Mouse (Mus musculus) small intestine, adult 2 months (tissue): ENCODE data around the gene Atxn7l3b. TPM values are rescaled to one million over a fixed set of nuclear protein-coding genes. Genes with fewer than 3 reads are reported as not detected.
"Not testable (repeated sequence)": the region's sequence is repeated elsewhere in the genome, so short reads cannot be mapped to it uniquely, and the experiment has no call there.

Experiments
- H3K27ac ChIP-seq: fragments of 200-500 bp; 2 replicates; pipeline ENCODE4 v1.5.1; 2012; ENCODE audit warnings: low read depth, low read length, control low read depth, inconsistent platforms; ENCODE audit not compliant: insufficient read depth
- H3K27me3 ChIP-seq: fragments of 200-500 bp; 2 replicates; pipeline ENCODE4 v1.6.1; 2012; ENCODE audit warnings: mild to moderate bottlenecking, moderate library complexity, low read length, inconsistent platforms; ENCODE audit not compliant: control insufficient read depth, insufficient read depth
- H3K36me3 ChIP-seq: fragments of 200-500 bp; 2 replicates; pipeline ENCODE4 v1.6.1; 2012; ENCODE audit warnings: mild to moderate bottlenecking, low read length, control low read depth, inconsistent platforms; ENCODE audit not compliant: control insufficient read depth, insufficient read depth
- H3K4me1 ChIP-seq: fragments of 200-500 bp; 2 replicates; pipeline ENCODE4 v1.6.1; 2012; ENCODE audit warnings: low read length, inconsistent platforms, mixed read lengths; ENCODE audit not compliant: control insufficient read depth, insufficient read depth, insufficient read length
- H3K4me3 ChIP-seq: fragments of 200-500 bp; 2 replicates; pipeline ENCODE4 v1.5.1; 2012; ENCODE audit warnings: low read depth, mild to moderate bottlenecking, control low read depth, inconsistent platforms, low read length, moderate library complexity
- CTCF ChIP-seq: fragments of 200-500 bp; IDR thresholded peaks from 2 replicates; pipeline ENCODE4 v1.5.1; 2012; ENCODE audit warnings: low read depth, mild to moderate bottlenecking, control low read depth, inconsistent platforms, low read length, moderate library complexity, mixed read lengths; ENCODE audit not compliant: insufficient replicate concordance, insufficient read length; ENCODE audit errors: extremely low read depth
- POLR2A ChIP-seq: fragments of 200-500 bp; IDR thresholded peaks from 2 replicates; pipeline ENCODE4 v1.6.1; 2012; ENCODE audit warnings: low read depth, mild to moderate bottlenecking, control low read depth, inconsistent platforms, low read length, moderate library complexity
- WGBS: fragments of 180-500 bp; shearing (Covaris S2); methylation state at CpG from one replicate; pipeline ENCODE4 v1.1.7; 2018; 5-methylcytosine and 5-hydroxymethylcytosine counted together
- polyA plus RNA-seq: library from polyadenylated mRNA; depleted of rRNA; stranded (reverse); fragments of >200 nt; gene quantifications from 2 replicates; pipeline ENCODE4 v1.2.3, GENCODE M21; 2012; rRNA removed

The Atxn7l3b gene
- polyA plus RNA-seq, result 10.4 and 39.6 TPM in 2 replicates

GRCm38 (mm10) chr10:112928452-112929221, at the start of gene Atxn7l3b:
Gene Atxn7l3b (minus strand): TSS chr10:112929001.
- H3K4me3 ChIP-seq, result peak within 1 kb of the TSS; percentile 72
- under 1% methylated on average over 70 of the region's 70 CpGs for WGBS
- TF ChIP-seq CTCF (no peak), POLR2A (peak; percentile 67)
- H3K36me3 ChIP-seq, result peaks cover 12% of the 10 kb centered on the region
- peaks cover 14% of the 10 kb centered on the region for H3K4me1 ChIP-seq
- peak within 1 kb of the TSS; percentile 88 for H3K27ac ChIP-seq
- H3K27me3 ChIP-seq, result no peaks in the 10 kb centered on the region

- H3K4me1 ChIP-seq, result peaks cover 2% of the 10 kb centered on the region; the same call in 1 of the 2 replicates
- no peak overlapping the region for H3K27ac ChIP-seq
- H3K36me3 ChIP-seq, result no peaks in the 10 kb centered on the region
- no peaks in the 10 kb centered on the region for H3K27me3 ChIP-seq
- TF ChIP-seq POLR2A (no peak), CTCF (no peak)
- no peak overlapping the region for H3K4me3 ChIP-seq
- 87% methylated on average over 4 of the region's 4 CpGs for WGBS
These were observed 48.8 kb upstream of the Atxn7l3b start for GRCm38 (mm10) chr10:112977586-112977985.

- Histone ChIP-seq H3K36me3 (no peaks in the 10 kb centered on the region), H3K27ac (no peak overlapping the region), H3K4me1 (peaks cover 2% of the 10 kb centered on the region; the same call in 1 of the 2 replicates), H3K27me3 (no peaks in the 10 kb centered on the region), H3K4me3 (no peak overlapping the region)
- TF ChIP-seq CTCF (no peak), POLR2A (no peak)
- WGBS, result 14% methylated on average over 5 of the region's 5 CpGs
These were observed 44.7 kb upstream of the Atxn7l3b start for GRCm38 (mm10) chr10:112973286-112974026.

- 87% methylated on average over 2 of the region's 2 CpGs for whole genome bisulfite sequencing
- no peak for TF ChIP-seq POLR2A
- TF ChIP-seq CTCF, result no peak
- Histone ChIP-seq H3K36me3 (no peaks in the 10 kb centered on the region), H3K27me3 (no peaks in the 10 kb centered on the region), H3K4me3 (no peak overlapping the region), H3K4me1 (peaks cover 7% of the 10 kb centered on the region; the same call in 1 of the 2 replicates), H3K27ac (no peak overlapping the region)
These were observed 41.3 kb upstream of the Atxn7l3b start for GRCm38 (mm10) chr10:112970002-112970589.

- Histone ChIP-seq H3K27me3 (no peaks in the 10 kb centered on the region), H3K4me3 (no peak overlapping the region), H3K27ac (peak overlapping the region; percentile 35; the same call in 1 of the 2 replicates), H3K36me3 (no peaks in the 10 kb centered on the region), H3K4me1 (peaks cover 5% of the 10 kb centered on the region; the same call in 1 of the 2 replicates)
- WGBS, result 30% methylated on average over 2 of the region's 2 CpGs
- TF ChIP-seq CTCF, result no peak
- no peak for TF ChIP-seq POLR2A
These were observed 38.8 kb upstream of the Atxn7l3b start for GRCm38 (mm10) chr10:112967578-112967977.

- H3K4me1 ChIP-seq, H3K36me3 ChIP-seq, H3K4me3 ChIP-seq, H3K27me3 ChIP-seq: not testable (repeated sequence)
- peak overlapping the region; percentile 59; the same call in 1 of the 2 replicates for H3K27ac ChIP-seq
- 7% methylated on average over 4 of the region's 4 CpGs for WGBS
These were observed 33.4 kb upstream of the Atxn7l3b start for GRCm38 (mm10) chr10:112962216-112962615.

- Histone ChIP-seq H3K4me1 (no peaks in the 10 kb centered on the region), H3K36me3 (no peaks in the 10 kb centered on the region), H3K27ac (no peak overlapping the region), H3K4me3 (no peak overlapping the region), H3K27me3 (no peaks in the 10 kb centered on the region; the same call in 1 of the 2 replicates)
- TF ChIP-seq CTCF (no peak), POLR2A (no peak)
- 61% methylated on average over 2 of the region's 2 CpGs for WGBS
These were observed 25.3 kb upstream of the Atxn7l3b start for GRCm38 (mm10) chr10:112954140-112954539.
